Mouse (Mus musculus) embryonic facial prominence, embryonic 11.5 days (tissue): ENCODE data around the gene Tent2. TPM values are rescaled to one million over a fixed set of nuclear protein-coding genes. Genes with fewer than 3 reads are reported as not detected.
"Not testable (repeated sequence)": the region's sequence is repeated elsewhere in the genome, so short reads cannot be mapped to it uniquely, and the experiment has no call there.

ENCODE experiments used
- ATAC-seq: fragments of 200-750 bp; cut with Nextera tagmentation; replicated peaks from 2 replicates; pipeline ENCODE4 v1.8.0; 2017; ENCODE audit warnings: low read depth; ENCODE audit not compliant: insufficient number of reproducible peaks, low FRiP score, low TSS enrichment
- DNase-seq: peaks from one replicate; pipeline ENCODE4 v3.0.0-alpha.2; 2015; ENCODE audit warnings: low spot score
- H3K27ac ChIP-seq: fragments of 300-500 bp; sonication (generic); replicated peaks from 2 replicates; pipeline ENCODE4 v1.5.1; 2014; ENCODE audit warnings: mild to moderate bottlenecking, low read depth, low read length, control low read depth
- H3K27me3 ChIP-seq: fragments of 300-500 bp; sonication (generic); 2 replicates; pipeline ENCODE4 v1.6.1; 2014; ENCODE audit warnings: mild to moderate bottlenecking, low read length, moderate library complexity, mixed read lengths; ENCODE audit not compliant: control insufficient read depth, insufficient read depth
- H3K36me3 ChIP-seq: fragments of 300-500 bp; sonication (generic); replicated peaks from 2 replicates; pipeline ENCODE4 v1.6.1; 2014; ENCODE audit warnings: low read depth, mild to moderate bottlenecking, low read length, moderate library complexity, mixed read lengths; ENCODE audit not compliant: control insufficient read depth, insufficient read depth
- H3K4me1 ChIP-seq: fragments of 300-500 bp; sonication (generic); 2 replicates; pipeline ENCODE4 v1.6.1; 2014; ENCODE audit warnings: low read length, mixed read lengths; ENCODE audit not compliant: control insufficient read depth, insufficient read depth
- H3K4me2 ChIP-seq: fragments of 300-500 bp; sonication (generic); 2 replicates; pipeline ENCODE4 v1.6.1; 2014; ENCODE audit warnings: low read depth, mild to moderate bottlenecking, control low read depth, low read length, moderate library complexity
- H3K4me3 ChIP-seq: fragments of 300-500 bp; sonication (generic); 2 replicates; pipeline ENCODE4 v1.5.1; 2014; ENCODE audit warnings: low read depth, low read length, control low read depth
- H3K9ac ChIP-seq: fragments of 300-500 bp; sonication (generic); replicated peaks from 2 replicates; pipeline ENCODE4 v1.6.1; 2014; ENCODE audit warnings: mild to moderate bottlenecking, control low read depth, low read length
- H3K9me3 ChIP-seq: fragments of 300-500 bp; sonication (generic); replicated peaks from 2 replicates; pipeline ENCODE4 v1.6.1; 2016; ENCODE audit warnings: mild to moderate bottlenecking, low read length, inconsistent platforms, mixed read lengths; ENCODE audit not compliant: control insufficient read depth
- WGBS: fragments of 180-500 bp; shearing (Covaris S2); extraction: QIAGEN DNeasy Blood & Tissue Kit; methylation state at CpG from one replicate; pipeline ENCODE4 v1.1.7; 2014; 5-methylcytosine and 5-hydroxymethylcytosine counted together
- polyA plus RNA-seq: library from polyadenylated mRNA; unstranded; fragments of >200 nt; fragmentation: Nextera tagmentation; extraction: Ambion mirVana; gene quantifications from 2 replicates; pipeline ENCODE4 v1.2.1, GENCODE M21; 2014

The Tent2 gene
- polyA plus RNA-seq, 1 experiment from 2014 or later, result 96.3 TPM

DNA sequence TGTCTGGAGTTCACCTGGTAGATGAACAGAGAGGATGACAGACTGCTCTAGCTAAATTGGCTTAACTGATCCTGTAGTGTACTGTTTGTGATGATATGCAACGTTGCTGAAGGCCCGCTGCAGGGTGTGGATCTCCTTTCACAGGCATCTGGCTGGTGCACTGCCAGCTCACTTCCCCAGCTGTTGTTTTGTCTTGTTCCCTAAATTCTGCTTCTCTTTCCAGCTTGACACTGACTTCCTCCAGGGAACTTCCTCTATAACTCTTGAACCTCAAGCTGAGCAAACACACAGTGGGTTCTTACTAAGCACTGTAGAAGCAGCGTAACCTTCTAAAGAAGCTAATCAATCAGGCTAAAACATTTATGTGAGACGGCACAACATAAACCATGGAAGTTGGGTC lies 38.8 kb upstream of the Tent2 start:
- 75% methylated on average over 4 of the region's 4 CpGs for WGBS
- no peaks in the 10 kb centered on the region for H3K4me1 ChIP-seq

GRCm38 (mm10) chr13:93211741-93212140 lies 19.6 kb upstream of the Tent2 start:
- Histone ChIP-seq H3K9me3 (no peaks in the 10 kb centered on the region), H3K9ac (no peak overlapping the region), H3K36me3 (no peaks in the 10 kb centered on the region), H3K27me3 (no peaks in the 10 kb centered on the region), H3K27ac (no peak overlapping the region), H3K4me2 (no peak overlapping the region), H3K4me3 (no peak overlapping the region), H3K4me1 (no peaks in the 10 kb centered on the region)
- ATAC-seq (no peak), DNase-seq (no peak)
- 66% methylated on average over 1 of the region's 1 CpGs for WGBS

More for the DNA sequence above, 38.8 kb upstream of the Tent2 start:
- Histone ChIP-seq H3K27ac (no peak overlapping the region), H3K36me3 (no peaks in the 10 kb centered on the region), H3K4me2 (no peak overlapping the region), H3K4me3 (no peak overlapping the region), H3K27me3 (no peaks in the 10 kb centered on the region), H3K9ac (no peak overlapping the region), H3K9me3 (no peaks in the 10 kb centered on the region)
- ATAC-seq (no peak), DNase-seq (no peak)

DNA sequence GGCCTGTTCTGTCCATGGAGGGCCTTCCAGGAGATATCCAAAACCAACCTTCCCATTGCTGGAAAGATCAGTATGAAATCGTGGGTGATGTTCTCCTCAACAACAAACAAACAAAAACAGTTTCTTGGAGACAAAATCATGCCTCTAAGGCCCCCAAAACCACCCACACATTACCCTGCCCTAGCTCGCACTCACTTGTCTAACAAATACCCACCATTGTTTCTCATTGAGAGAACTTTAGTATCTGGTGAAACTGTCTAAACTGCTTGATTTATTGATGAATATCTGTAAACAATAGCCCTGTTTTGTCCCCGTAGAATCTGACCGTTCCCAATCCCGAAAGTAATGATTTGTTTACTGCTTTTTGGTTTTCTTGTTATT lies 451 bp upstream of the Tent2 start:
- peak overlapping the region; percentile 58 for H3K27ac ChIP-seq
- ATAC-seq (0 out of 2 replicates have a peak, but pooled peaks have one; percentile 34), DNase-seq (no peak)
- no peaks in the 10 kb centered on the region for H3K27me3 ChIP-seq
- H3K9me3 ChIP-seq, result no peaks in the 10 kb centered on the region
- WGBS, result 75% methylated on average over 5 of the region's 5 CpGs
- H3K4me3 ChIP-seq, result peak overlapping the region; percentile 95
- peak overlapping the region; percentile 66 for H3K4me2 ChIP-seq
- H3K9ac ChIP-seq, result peak overlapping the region; percentile 97
- H3K36me3 ChIP-seq, result no peaks in the 10 kb centered on the region
- no peaks in the 10 kb centered on the region for H3K4me1 ChIP-seq

DNA sequence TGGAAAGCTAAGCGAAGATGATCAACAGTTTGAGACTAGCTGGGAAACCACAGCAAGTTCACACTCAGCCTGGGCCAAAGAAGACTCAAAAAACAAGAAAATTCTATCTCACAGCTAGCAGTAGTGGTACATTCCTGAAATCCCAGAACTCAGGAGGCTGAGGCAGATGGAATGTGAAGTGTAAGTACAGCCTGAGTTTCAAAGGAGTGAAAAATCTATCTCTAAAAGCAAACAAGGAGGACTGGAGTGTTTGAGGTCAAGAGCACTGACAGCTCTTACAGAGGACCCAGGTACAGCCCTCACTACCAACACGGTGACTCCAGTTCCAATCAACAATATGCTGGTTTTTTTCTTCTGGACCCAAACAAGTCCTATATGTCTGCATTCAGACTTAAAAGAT lies 2.8 kb downstream of the Tent2 start:
- DNase-seq (no peak), ATAC-seq (no peak)

GRCm38 (mm10) chr13:93188738-93189137 lies 3.4 kb downstream of the Tent2 start:
- no peak overlapping the region for H3K9ac ChIP-seq
- no peaks in the 10 kb centered on the region for H3K4me1 ChIP-seq
- no peak overlapping the region for H3K27ac ChIP-seq
- WGBS, result 70% methylated on average over 3 of the region's 3 CpGs
- no peaks in the 10 kb centered on the region for H3K9me3 ChIP-seq
- no peak overlapping the region for H3K4me2 ChIP-seq
- ATAC-seq, result no peak
- no peaks in the 10 kb centered on the region for H3K36me3 ChIP-seq
- peak; percentile 8 for DNase-seq
- no peaks in the 10 kb centered on the region for H3K27me3 ChIP-seq
- H3K4me3 ChIP-seq, result no peak overlapping the region

More for the DNA sequence above, 2.8 kb downstream of the Tent2 start:
- Histone ChIP-seq H3K4me1 (no peaks in the 10 kb centered on the region), H3K27ac (no peak overlapping the region), H3K4me2 (no peak overlapping the region), H3K9ac (no peak overlapping the region), H3K4me3 (no peak overlapping the region), H3K36me3 (no peaks in the 10 kb centered on the region), H3K9me3 (no peaks in the 10 kb centered on the region), H3K27me3 (no peaks in the 10 kb centered on the region)
- WGBS, result 84% methylated on average over 2 of the region's 2 CpGs

DNA sequence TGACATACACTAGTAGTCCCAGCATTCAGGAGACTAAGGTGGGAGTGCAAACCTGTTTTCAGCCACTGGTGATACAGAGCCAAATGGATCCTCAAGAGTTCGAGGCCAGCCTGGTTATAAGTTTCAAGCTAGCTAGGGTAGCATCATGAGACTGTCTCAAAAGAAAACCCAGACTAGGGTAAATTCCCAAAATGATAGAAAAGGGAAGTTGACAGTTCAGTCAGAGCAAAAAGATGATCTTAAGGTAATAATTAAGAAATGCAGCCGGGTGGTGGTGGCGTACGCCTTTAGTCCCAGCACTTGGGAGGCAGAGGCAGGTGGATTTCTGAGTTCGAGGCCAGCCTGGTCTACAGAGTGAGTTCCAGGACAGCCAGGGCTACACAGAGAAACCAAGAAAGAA lies 4.4 kb downstream of the Tent2 start:
- not testable (repeated sequence) for DNase-seq

GRCm38 (mm10) chr13:93180351-93180750 lies 11.8 kb downstream of the Tent2 start:
- Histone ChIP-seq H3K27ac (no peak overlapping the region), H3K4me2 (no peak overlapping the region), H3K4me3 (no peak overlapping the region), H3K27me3 (no peaks in the 10 kb centered on the region), H3K36me3 (no peaks in the 10 kb centered on the region; the same call in 1 of the 2 replicates), H3K4me1 (no peaks in the 10 kb centered on the region), H3K9me3 (no peaks in the 10 kb centered on the region), H3K9ac (no peak overlapping the region)
- no peak for ATAC-seq
- DNase-seq, result no peak
- WGBS, result 97% methylated on average over 1 of the region's 1 CpGs

More for the DNA sequence above, 4.4 kb downstream of the Tent2 start:
- H3K27ac ChIP-seq, H3K27me3 ChIP-seq, H3K36me3 ChIP-seq, H3K4me2 ChIP-seq, ATAC-seq, H3K4me3 ChIP-seq, H3K4me1 ChIP-seq, H3K9me3 ChIP-seq, H3K9ac ChIP-seq: not testable (repeated sequence)
- WGBS, result 97% methylated on average over 5 of the region's 5 CpGs

DNA sequence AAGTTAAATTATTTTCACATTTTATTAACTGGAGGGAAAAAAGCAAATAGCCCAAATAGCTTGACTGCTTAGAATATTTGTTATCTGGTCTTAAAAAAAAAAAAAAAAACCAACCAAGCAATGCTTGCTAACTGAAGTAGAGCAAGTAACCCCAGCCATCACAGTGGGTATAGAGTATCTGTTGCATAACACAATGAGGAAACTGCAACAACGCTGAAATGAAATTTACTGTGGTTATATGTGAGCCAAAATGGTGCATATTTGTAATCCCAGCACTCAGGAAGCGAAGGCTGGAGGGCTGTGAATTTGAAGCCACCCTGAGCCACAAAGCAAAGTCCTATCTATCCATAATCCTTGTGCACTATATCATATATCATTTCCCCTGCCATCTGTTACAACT lies 12.7 kb downstream of the Tent2 start:
- no peak overlapping the region for H3K9ac ChIP-seq
- 85% methylated on average over 2 of the region's 2 CpGs for WGBS
- no peaks in the 10 kb centered on the region for H3K4me1 ChIP-seq
- H3K9me3 ChIP-seq, result no peaks in the 10 kb centered on the region
- no peaks in the 10 kb centered on the region; the same call in none of the 2 replicates for H3K36me3 ChIP-seq
- no peaks in the 10 kb centered on the region for H3K27me3 ChIP-seq
- DNase-seq, result no peak
- no peak overlapping the region for H3K4me3 ChIP-seq
- no peak overlapping the region for H3K27ac ChIP-seq
- ATAC-seq, result no peak
- no peak overlapping the region for H3K4me2 ChIP-seq
